Mouse (Mus musculus): ENCODE measurements around the gene Kcnh1.
A peak's percentile ranks its signal among the peaks of the same experiment; 100 is the strongest.

The Kcnh1 gene

GRCm38 (mm10) chr1:192190508-192191321, at the start of gene Kcnh1:
TSS of gene Kcnh1 (plus strand) at chr1:192190774.
- peak; percentile 68 for DNase-seq (ENCODE audit: low spot score)

- no peak for DNase-seq (ENCODE audit: low spot score)
Measured at GRCm38 (mm10) chr1:192151179-192151578, 39.4 kb upstream of the Kcnh1 start.

GRCm38 (mm10) chr1:192171477-192171876, 19.1 kb upstream of the Kcnh1 start:
- DNase-seq (ENCODE audit: low spot score), result no peak

- no peak for DNase-seq (ENCODE audit: low spot score)
Measured at GRCm38 (mm10) chr1:192179877-192180276, 10.7 kb upstream of the Kcnh1 start.

GRCm38 (mm10) chr1:192181696-192182257, 8.8 kb upstream of the Kcnh1 start:
- no peak for DNase-seq (ENCODE audit: low spot score)

- no peak for DNase-seq (ENCODE audit: low spot score)
Measured at GRCm38 (mm10) chr1:192189056-192189455, 1.5 kb upstream of the Kcnh1 start.

- DNase-seq (ENCODE audit: low spot score), result no peak
Measured at GRCm38 (mm10) chr1:192189771-192190170, 803 bp upstream of the Kcnh1 start.

GRCm38 (mm10) chr1:192191322-192191639, 707 bp downstream of the Kcnh1 start:
- DNase-seq (ENCODE audit: low spot score), result no peak

- DNase-seq (ENCODE audit: low spot score), result no peak
Measured at GRCm38 (mm10) chr1:192191859-192192258, 1.3 kb downstream of the Kcnh1 start.

GRCm38 (mm10) chr1:192192710-192193109, 2.1 kb downstream of the Kcnh1 start:
- DNase-seq (ENCODE audit: low spot score), result no peak

GRCm38 (mm10) chr1:192193656-192194055, 3.1 kb downstream of the Kcnh1 start:
- no peak for DNase-seq (ENCODE audit: low spot score)

GRCm38 (mm10) chr1:192197495-192197894, 6.9 kb downstream of the Kcnh1 start:
- no peak for DNase-seq (ENCODE audit: low spot score)

GRCm38 (mm10) chr1:192202936-192203335, 12.4 kb downstream of the Kcnh1 start:
- no peak for DNase-seq (ENCODE audit: low spot score)

- DNase-seq (ENCODE audit: low spot score), result no peak
Measured at GRCm38 (mm10) chr1:192207956-192208355, 17.4 kb downstream of the Kcnh1 start.

GRCm38 (mm10) chr1:192212448-192212847, 21.9 kb downstream of the Kcnh1 start:
- no peak for DNase-seq (ENCODE audit: low spot score)

GRCm38 (mm10) chr1:192214666-192215065, 24.1 kb downstream of the Kcnh1 start:
- no peak for DNase-seq (ENCODE audit: low spot score)

GRCm38 (mm10) chr1:192220156-192220555, 29.6 kb downstream of the Kcnh1 start:
- no peak for DNase-seq (ENCODE audit: low spot score)

GRCm38 (mm10) chr1:192224161-192224560, 33.6 kb downstream of the Kcnh1 start:
- DNase-seq (ENCODE audit: low spot score), result no peak

GRCm38 (mm10) chr1:192232696-192233095, 42.1 kb downstream of the Kcnh1 start:
- DNase-seq (ENCODE audit: low spot score), result no peak

GRCm38 (mm10) chr1:192246836-192247235, 56.3 kb downstream of the Kcnh1 start:
- no peak for DNase-seq (ENCODE audit: low spot score)

- DNase-seq (ENCODE audit: low spot score), result no peak
Measured at GRCm38 (mm10) chr1:192259146-192259545, 68.6 kb downstream of the Kcnh1 start.

- DNase-seq (ENCODE audit: low spot score), result no peak
Measured at GRCm38 (mm10) chr1:192259616-192260015, 69.0 kb downstream of the Kcnh1 start.

- DNase-seq (ENCODE audit: low spot score), result no peak
Measured at GRCm38 (mm10) chr1:192265704-192266103, 75.1 kb downstream of the Kcnh1 start.

GRCm38 (mm10) chr1:192266956-192267355, 76.4 kb downstream of the Kcnh1 start:
- no peak for DNase-seq (ENCODE audit: low spot score)

All from urinary bladder, postnatal 10 days (tissue).